Mouse (Mus musculus) gonadal fat pad, adult 2 months (tissue): Measurements from ENCODE around the gene Ddx51. TPM values are rescaled to one million over a fixed set of nuclear protein-coding genes. Genes with fewer than 3 reads are reported as not detected.

ENCODE experiments used
- DNase-seq: peaks from one replicate; pipeline ENCODE4 v3.0.0-alpha.2; 2012; ENCODE audit warnings: low read depth
- polyA plus RNA-seq: library from polyadenylated mRNA; depleted of rRNA; stranded (reverse); fragments of >200 nt; gene quantifications from 2 replicates; pipeline ENCODE4 v1.2.3, GENCODE M21; 2012; rRNA removed

Gene Ddx51
- polyA plus RNA-seq, 1 experiment = 14.9 TPM

DNA sequence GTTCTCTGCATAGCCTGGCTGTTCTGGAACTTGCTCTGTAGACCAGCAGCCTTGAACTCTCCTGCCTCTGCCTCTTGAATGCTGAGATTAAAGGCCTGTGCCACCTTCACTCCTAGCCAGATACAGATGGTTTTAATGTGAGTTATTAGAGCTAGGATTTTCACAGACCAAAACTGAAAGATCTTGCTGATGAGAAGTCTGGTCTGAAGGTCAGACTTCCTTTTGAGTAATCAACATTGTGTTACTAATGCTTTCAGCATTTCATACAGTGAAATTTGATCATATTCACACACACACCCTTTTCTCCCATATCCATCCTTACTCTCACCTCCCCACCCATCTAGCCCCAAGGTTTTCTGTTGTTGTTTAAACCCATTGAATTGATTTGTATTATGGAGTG, 6.4 kb downstream of the Ddx51 start:
- no peak for DNase-seq

DNA sequence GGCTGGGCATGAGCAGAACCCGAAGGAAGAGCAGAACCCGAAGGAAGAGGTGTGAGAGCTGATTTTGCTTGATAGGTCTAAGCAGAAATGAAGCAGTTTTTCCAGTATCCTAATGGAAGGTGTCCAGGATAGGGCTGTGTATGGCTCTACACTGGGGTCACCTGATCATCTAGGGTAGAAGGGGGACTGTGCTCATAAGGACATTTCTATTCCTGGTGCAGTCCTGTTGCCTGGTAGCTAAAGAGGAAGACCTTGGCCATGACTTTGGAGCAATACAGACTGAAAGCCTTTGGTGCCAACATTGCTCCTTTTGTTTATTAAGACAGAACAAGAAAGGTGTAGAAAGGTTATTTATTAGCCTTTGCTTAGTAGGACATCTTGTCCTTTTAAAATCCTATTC, 10.8 kb downstream of the Ddx51 start:
- no peak for DNase-seq

DNA sequence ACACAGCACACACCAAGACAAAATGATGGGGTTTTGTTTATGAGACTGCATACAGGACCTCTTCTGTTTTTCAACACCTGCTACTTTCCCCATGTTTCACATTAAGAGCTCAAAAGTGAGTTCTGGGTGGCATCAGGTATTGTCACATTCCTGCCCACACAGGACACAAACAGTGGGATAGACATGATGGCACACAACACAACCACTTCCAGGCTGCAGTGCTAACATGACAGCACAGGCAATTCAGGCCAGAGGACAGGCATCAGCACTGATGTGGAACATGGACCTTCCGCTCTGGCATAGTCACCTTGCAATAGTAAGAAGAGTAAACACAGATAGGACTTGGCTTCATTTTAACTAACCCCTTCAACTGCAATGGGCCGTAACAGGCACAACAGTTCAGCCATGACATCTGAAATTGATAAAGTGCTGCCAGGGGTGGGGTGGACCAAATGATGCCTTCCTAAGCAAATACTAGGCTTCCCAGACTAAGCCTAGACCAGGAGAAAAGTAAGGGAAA, 11.6 kb downstream of the Ddx51 start:
- no peak for DNase-seq

GRCm38 (mm10) chr5:110665486-110666121, 12.4 kb downstream of the Ddx51 start:
- no peak for DNase-seq

GRCm38 (mm10) chr5:110682041-110682440, 28.8 kb downstream of the Ddx51 start:
- DNase-seq = no peak

GRCm38 (mm10) chr5:110698617-110699016, 45.4 kb downstream of the Ddx51 start:
- no peak for DNase-seq

DNA sequence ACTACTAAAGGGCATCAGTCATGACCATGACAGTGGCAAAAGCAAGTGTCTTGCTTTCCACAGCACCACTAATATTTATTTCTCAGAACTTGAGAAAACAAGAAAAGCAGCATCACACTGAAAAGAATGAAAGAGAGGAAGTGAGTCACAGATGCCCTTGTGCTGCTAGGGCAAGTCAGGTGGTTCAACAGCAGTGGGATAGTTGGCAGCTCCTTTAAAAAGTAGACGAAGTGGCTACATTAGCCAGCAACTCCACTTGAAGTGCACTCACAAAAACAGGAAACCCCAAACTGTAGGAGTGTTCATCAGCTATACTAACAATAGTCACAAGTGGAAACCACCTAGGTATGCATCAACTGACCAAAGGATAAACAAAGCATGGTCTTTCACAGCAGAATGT, 50.8 kb downstream of the Ddx51 start:
- no peak for DNase-seq

GRCm38 (mm10) chr5:110709256-110709655, 56.0 kb downstream of the Ddx51 start:
- no peak for DNase-seq

Other genes with a start within 250 kb of the Ddx51 start
- gene Fbrsl1, start 204.9 kb upstream of the Ddx51 start, polyA plus RNA-seq = 43.7 and 90.6 TPM in 2 replicates
- gene Galnt9, start 109.1 kb upstream of the Ddx51 start, polyA plus RNA-seq = 2.2 and 3.4 TPM in 2 replicates
- 33.9 and 37.6 TPM in 2 replicates for gene Noc4l, start within 50 bp of the Ddx51 start, polyA plus RNA-seq
- gene Ep400, start 117.3 kb downstream of the Ddx51 start, polyA plus RNA-seq = 29.4 and 48.4 TPM in 2 replicates
- gene Pus1, start 127.2 kb downstream of the Ddx51 start, polyA plus RNA-seq = 18.1 and 22.5 TPM in 2 replicates
- gene Ulk1, start 156.6 kb downstream of the Ddx51 start, polyA plus RNA-seq = 36.0 and 43.5 TPM in 2 replicates
- 17.2 and 27.4 TPM in 2 replicates for gene Hscb, start 186.3 kb downstream of the Ddx51 start, polyA plus RNA-seq
- 5.9 and 7.0 TPM in 2 replicates for gene Chek2, start 186.5 kb downstream of the Ddx51 start, polyA plus RNA-seq
- gene Ttc28, start 226.4 kb downstream of the Ddx51 start, polyA plus RNA-seq = 10.1 and 13.0 TPM in 2 replicates